ENCODE assay signal across 20 mouse cellular contexts in genomic region chr11:20205538-20205937, GRCm38 (mm10). TPM values are rescaled to one million over a fixed set of nuclear protein-coding genes. Genes with fewer than 3 reads are reported as not detected.
DNase-seq lines count a peak whose midpoint lies in the region; ATAC-seq and TF ChIP-seq lines count a peak whose summit lies in the region.
"Had no signal": no experiment of that assay in that cellular context is flagged by ENCODE, and none has a peak within 500 bp of the region (broad histone marks: within the 10 kb centered on the region; RNA-seq: fewer than 3 reads in every experiment).

No protein-coding gene starts in this region.

- no peak for TF ChIP-seq EP300 in heart, postnatal 0 days (IDR thresholded peaks at IDR 0.05; ENCODE audit: low read depth)

- intact Hi-C loops in heart, postnatal 36 days (cut with DNase I), result loop anchor here (10.0 kb wide), 1 partner anchor 281 kb away; the partner anchor contains the start of gene Spred2

- 87% methylated on average over 4 of the region's 4 CpGs for WGBS in embryonic facial prominence, embryonic 11.5 days
- WGBS in embryonic facial prominence, embryonic 10.5 days, result 88% methylated on average over 4 of the region's 4 CpGs
- WGBS in heart, postnatal 0 days, result 41% methylated on average over 4 of the region's 4 CpGs

- 0 out of 2 replicates have a peak overlapping the region, but pooled peaks have one; percentile 28 for H3K27ac ChIP-seq in embryonic facial prominence, embryonic 11.5 days (replicated peaks; ENCODE audit: low read depth, low read length)
- no peak overlapping the region for H3K27ac ChIP-seq in embryonic facial prominence, embryonic 10.5 days (replicated peaks)
- peak overlapping the region; percentile 39; the same call in 1 of the 2 replicates for H3K27ac ChIP-seq in heart, postnatal 0 days (ENCODE audit: low read depth)
- H3K27ac ChIP-seq: embryonic facial prominence, embryonic 12.5 days; hindbrain, embryonic 12.5 days; limb, embryonic 13.5 days; lung, embryonic 15.5 days; midbrain, embryonic 12.5 days had no signal

- no peak for DNase-seq in embryonic facial prominence, embryonic 11.5 days (ENCODE audit: low spot score)
- DNase-seq in embryonic facial prominence, embryonic 10.5 days (ENCODE audit: low spot score), result no peak
- DNase-seq in heart, postnatal 0 days (ENCODE audit: low spot score), result no peak
- DNase-seq in heart, postnatal 36 days, result no peak
- no peak for DNase-seq in frontal cortex, postnatal 10 days (ENCODE audit: low spot score in 2 of 2)
- DNase-seq: cerebellum, adult 9-10 months; gastrocnemius, postnatal 25 days; lung, postnatal 4 days; retina, postnatal 1 day; thymus, postnatal 36 days had no signal

- H3K36me3 ChIP-seq in embryonic facial prominence, embryonic 11.5 days (replicated peaks; ENCODE audit: control insufficient read depth, insufficient read depth, low read depth, low read length), result no peaks in the 10 kb centered on the region
- H3K36me3 ChIP-seq in embryonic facial prominence, embryonic 10.5 days (replicated peaks), result peaks cover 17% of the 10 kb centered on the region
- H3K36me3 ChIP-seq in heart, postnatal 0 days (replicated peaks; ENCODE audit: control insufficient read depth, insufficient read depth, low read length), result no peaks in the 10 kb centered on the region
- peaks cover 34% of the 10 kb centered on the region for H3K36me3 ChIP-seq in megakaryocyte, embryonic 14.5 days (replicated peaks; ENCODE audit: low read length)
- H3K36me3 ChIP-seq: embryonic facial prominence, embryonic 12.5 days; hindbrain, embryonic 12.5 days; limb, embryonic 13.5 days; lung, embryonic 15.5 days; midbrain, embryonic 12.5 days had no signal

- H3K9ac ChIP-seq in embryonic facial prominence, embryonic 11.5 days (replicated peaks; ENCODE audit: low read length), result no peak overlapping the region
- no peak overlapping the region for H3K9ac ChIP-seq in heart, postnatal 0 days (replicated peaks; ENCODE audit: low read depth, low read length)
- H3K9ac ChIP-seq: embryonic facial prominence, embryonic 12.5 days; forebrain, embryonic 13.5 days; hindbrain, embryonic 12.5 days; limb, embryonic 13.5 days; lung, embryonic 15.5 days; midbrain, embryonic 12.5 days had no signal

- no peak for ATAC-seq in embryonic facial prominence, embryonic 11.5 days (replicated peaks; ENCODE audit: insufficient number of reproducible peaks, low FRiP score, low TSS enrichment, low read depth)
- ATAC-seq in heart, postnatal 0 days (ENCODE audit: insufficient read depth, low read depth), result no peak
- no peak for ATAC-seq in megakaryocyte, adult 5-6 weeks (ENCODE audit: poor library complexity, severe bottlenecking)
- ATAC-seq: forebrain, embryonic 13.5 days; inflammation-experienced regulatory T-cells, adult 6 months had no signal

- no peak overlapping the region for H3K4me2 ChIP-seq in embryonic facial prominence, embryonic 11.5 days (ENCODE audit: low read depth, low read length)
- H3K4me2 ChIP-seq in heart, postnatal 0 days (ENCODE audit: low read depth, low read length), result no peak overlapping the region
- H3K4me2 ChIP-seq: embryonic facial prominence, embryonic 12.5 days; forebrain, embryonic 13.5 days; hindbrain, embryonic 12.5 days; limb, embryonic 13.5 days; lung, embryonic 15.5 days; midbrain, embryonic 12.5 days had no signal

- H3K9me3 ChIP-seq in embryonic facial prominence, embryonic 11.5 days (replicated peaks; ENCODE audit: control insufficient read depth, low read length), result no peaks in the 10 kb centered on the region
- H3K9me3 ChIP-seq in embryonic facial prominence, embryonic 10.5 days, result no peaks in the 10 kb centered on the region
- H3K9me3 ChIP-seq in heart, postnatal 0 days (replicated peaks; ENCODE audit: control insufficient read depth, low read length), result no peaks in the 10 kb centered on the region
- H3K9me3 ChIP-seq in megakaryocyte, embryonic 14.5 days, result no peaks in the 10 kb centered on the region
- H3K9me3 ChIP-seq: embryonic facial prominence, embryonic 12.5 days; forebrain, embryonic 13.5 days; hindbrain, embryonic 12.5 days; limb, embryonic 13.5 days; lung, embryonic 15.5 days; midbrain, embryonic 12.5 days had no signal

- no peak overlapping the region for H3K4me3 ChIP-seq in embryonic facial prominence, embryonic 11.5 days (ENCODE audit: low read depth, low read length)
- no peak overlapping the region for H3K4me3 ChIP-seq in embryonic facial prominence, embryonic 10.5 days
- H3K4me3 ChIP-seq in heart, postnatal 0 days (ENCODE audit: low read depth, low read length), result no peak overlapping the region
- H3K4me3 ChIP-seq in megakaryocyte, embryonic 14.5 days (replicated peaks), result peak overlapping the region; percentile 68
- H3K4me3 ChIP-seq: embryonic facial prominence, embryonic 12.5 days; erythroblast, embryonic 14.5 days; forebrain, embryonic 13.5 days; hindbrain, embryonic 12.5 days; limb, embryonic 13.5 days; lung, embryonic 15.5 days; midbrain, embryonic 12.5 days had no signal

- H3K27me3 ChIP-seq in embryonic facial prominence, embryonic 11.5 days (ENCODE audit: control insufficient read depth, insufficient read depth, low read length), result no peaks in the 10 kb centered on the region
- no peaks in the 10 kb centered on the region for H3K27me3 ChIP-seq in embryonic facial prominence, embryonic 10.5 days (replicated peaks; ENCODE audit: low read depth, poor library complexity, severe bottlenecking)
- H3K27me3 ChIP-seq in heart, postnatal 0 days (ENCODE audit: control insufficient read depth, insufficient read depth, low read length), result no peaks in the 10 kb centered on the region
- no peaks in the 10 kb centered on the region for H3K27me3 ChIP-seq in megakaryocyte, embryonic 14.5 days (replicated peaks)
- H3K27me3 ChIP-seq: embryonic facial prominence, embryonic 12.5 days; forebrain, embryonic 13.5 days; hindbrain, embryonic 12.5 days; limb, embryonic 13.5 days; lung, embryonic 15.5 days; midbrain, embryonic 12.5 days had no signal

- no peak for TF ChIP-seq CTCF in heart, postnatal 0 days (IDR thresholded peaks at IDR 0.05; ENCODE audit: low read depth)

- no peaks in the 10 kb centered on the region for H3K4me1 ChIP-seq in embryonic facial prominence, embryonic 11.5 days (ENCODE audit: control insufficient read depth, insufficient read depth, low read length)
- peaks cover 27% of the 10 kb centered on the region for H3K4me1 ChIP-seq in embryonic facial prominence, embryonic 10.5 days
- H3K4me1 ChIP-seq in heart, postnatal 0 days (ENCODE audit: control insufficient read depth, insufficient read depth), result peaks cover 49% of the 10 kb centered on the region
- peaks cover 66% of the 10 kb centered on the region for H3K4me1 ChIP-seq in megakaryocyte, embryonic 14.5 days

RNA-seq across cellular contexts. Expression of gene Rab1a, which starts 4.3 kb away (rescaled TPM):
- 223 and 251 TPM in 2 replicates for polyA plus RNA-seq in embryonic facial prominence, embryonic 11.5 days (2014; fragmentation: Nextera tagmentation; extraction: Ambion mirVana)
- polyA plus RNA-seq in embryonic facial prominence, embryonic 10.5 days (2016; fragmentation: Nextera tagmentation; extraction: Ambion mirVana), result 198 and 205 TPM in 2 replicates
- 55.8 and 73.9 TPM in 2 replicates for total RNA-seq in heart, postnatal 0 days (2014; rRNA removed; ENCODE audit: low replicate concordance)
- polyA plus RNA-seq in heart, postnatal 0 days (2015; fragmentation: Nextera tagmentation; extraction: Ambion mirVana), result 219 and 226 TPM in 2 replicates
- total RNA-seq in heart, postnatal 36 days (2021), result 100 to 1,000 TPM; 128 to 130 TPM
- polyA plus RNA-seq in megakaryocyte, embryonic 14.5 days (2012; ENCODE audit: insufficient read depth, low replicate concordance), result 6.5 and 33.5 TPM in 2 replicates
- total RNA-seq in megakaryocyte, adult 5-6 weeks (2015), result 180 and 218 TPM in 2 replicates
- total RNA-seq in megakaryocyte, adult 5-6 weeks (2017), result 91.3 and 119 TPM in 2 replicates

RNA-seq across cellular contexts. Expression of gene Cep68, which starts 43.7 kb away (rescaled TPM):
- 34.7 and 38.5 TPM in 2 replicates for polyA plus RNA-seq in embryonic facial prominence, embryonic 11.5 days (2014; fragmentation: Nextera tagmentation; extraction: Ambion mirVana)
- polyA plus RNA-seq in embryonic facial prominence, embryonic 10.5 days (2016; fragmentation: Nextera tagmentation; extraction: Ambion mirVana), result 43.6 and 46.9 TPM in 2 replicates
- total RNA-seq in heart, postnatal 0 days (2014; rRNA removed; ENCODE audit: low replicate concordance), result 53.8 and 56.2 TPM in 2 replicates
- 20.3 and 21.0 TPM in 2 replicates for polyA plus RNA-seq in heart, postnatal 0 days (2015; fragmentation: Nextera tagmentation; extraction: Ambion mirVana)
- total RNA-seq in heart, postnatal 36 days (2021), result 10 to 100 TPM; 41.8 to 47.5 TPM
- 4.7 and 15.5 TPM in 2 replicates for polyA plus RNA-seq in megakaryocyte, embryonic 14.5 days (2012; ENCODE audit: insufficient read depth, low replicate concordance)
- total RNA-seq in megakaryocyte, adult 5-6 weeks (2015), result 5.8 and 8.3 TPM in 2 replicates
- 7.4 and 7.6 TPM in 2 replicates for total RNA-seq in megakaryocyte, adult 5-6 weeks (2017)
